Mouse (Mus musculus) C2C12 (cell line): ENCODE results near the gene Limd1. TPM values are rescaled to one million over a fixed set of nuclear protein-coding genes. Genes with fewer than 3 reads are reported as not detected.

Experiments used
- H3K27me3 ChIP-seq: one replicate; pipeline ENCODE4 v1.6.1; 2011; ENCODE audit not compliant: control insufficient read depth, insufficient read depth, insufficient read length
- H3K36me3 ChIP-seq: one replicate; pipeline ENCODE4 v1.6.1; 2011; ENCODE audit not compliant: control insufficient read depth, insufficient read depth
- H3K4me3 ChIP-seq: one replicate; pipeline ENCODE4 v1.5.1; 2011; ENCODE audit warnings: mild to moderate bottlenecking, control low read depth; ENCODE audit not compliant: poor library complexity, insufficient read depth, severe bottlenecking
- H3K79me2 ChIP-seq: one replicate; pipeline ENCODE4 v1.6.1; 2011; ENCODE audit not compliant: control insufficient read depth, insufficient read depth
- H3K79me3 ChIP-seq: one replicate; pipeline ENCODE4 v1.6.1; 2011; ENCODE audit warnings: low read depth, control low read depth
- H3ac ChIP-seq: one replicate; pipeline ENCODE3; 2011; ENCODE audit warnings: low read depth; ENCODE audit not compliant: control insufficient read depth, insufficient read length
- CEBPB ChIP-seq: IDR thresholded peaks from one replicate; pipeline ENCODE4 v1.6.1; 2011; ENCODE audit warnings: low read depth, mild to moderate bottlenecking, control low read depth, moderate library complexity
- CTCF ChIP-seq: IDR thresholded peaks from one replicate; pipeline ENCODE4 v1.5.1; 2011; ENCODE audit not compliant: control insufficient read depth, insufficient read depth, insufficient read length
- FOSL1 ChIP-seq: IDR thresholded peaks from one replicate; pipeline ENCODE4 v1.8.0; 2011; ENCODE audit warnings: mild to moderate bottlenecking, low read length; ENCODE audit not compliant: poor library complexity, insufficient read depth, severe bottlenecking
- MAX ChIP-seq: IDR thresholded peaks from one replicate; pipeline ENCODE4 v1.6.1; 2011; ENCODE audit warnings: mild to moderate bottlenecking, control low read depth
- MYOD1 ChIP-seq: IDR thresholded peaks from one replicate; pipeline ENCODE4 v1.6.1; 2011; ENCODE audit warnings: low read depth; ENCODE audit not compliant: control insufficient read depth, insufficient read length
- MYOG ChIP-seq: IDR thresholded peaks from one replicate; pipeline ENCODE4 v1.6.1; 2011; ENCODE audit not compliant: control insufficient read depth, insufficient read length; ENCODE audit errors: extremely low read depth
- USF1 ChIP-seq: IDR thresholded peaks from one replicate; pipeline ENCODE4 v1.6.1; 2011; ENCODE audit warnings: low read depth, mild to moderate bottlenecking, control low read depth, moderate library complexity
- polyA plus RNA-seq: library from polyadenylated mRNA; unstranded; fragments of >200 nt; fragmentation: generic; extraction: Trizol; gene quantifications from one replicate; pipeline ENCODE4 v1.2.1, GENCODE M21; 2012; ENCODE audit warnings: missing spikeins

Limd1 gene
- polyA plus RNA-seq, 1 experiment, result 20.0 TPM

- Histone ChIP-seq H3K27me3 (no peaks in the 10 kb centered on the region), H3ac (no peak overlapping the region), H3K36me3 (peaks cover 71% of the 10 kb centered on the region), H3K4me3 (no peak overlapping the region), H3K79me3 (no peaks in the 10 kb centered on the region), H3K79me2 (no peaks in the 10 kb centered on the region)
- TF ChIP-seq FOSL1, result no peak
- no peak for TF ChIP-seq CEBPB
These were observed 38.3 kb downstream of the Limd1 start for GRCm38 (mm10) chr9:123516641-123517385.

- Histone ChIP-seq H3K36me3 (peaks cover 50% of the 10 kb centered on the region), H3ac (no peak overlapping the region), H3K79me3 (no peaks in the 10 kb centered on the region), H3K79me2 (no peaks in the 10 kb centered on the region), H3K4me3 (no peak overlapping the region), H3K27me3 (no peaks in the 10 kb centered on the region)
- TF ChIP-seq MYOD1, result peak; percentile 81
- TF ChIP-seq CEBPB, result no peak
- TF ChIP-seq CTCF, result no peak
- no peak for TF ChIP-seq MAX
These were observed 40.7 kb downstream of the Limd1 start for GRCm38 (mm10) chr9:123518969-123519894.

- Histone ChIP-seq H3K36me3 (peaks cover 49% of the 10 kb centered on the region), H3K79me3 (no peaks in the 10 kb centered on the region), H3K4me3 (no peak overlapping the region), H3K27me3 (no peaks in the 10 kb centered on the region), H3K79me2 (no peaks in the 10 kb centered on the region), H3ac (no peak overlapping the region)
- TF ChIP-seq MYOG (no peak), MAX (no peak), USF1 (no peak), CEBPB (no peak), CTCF (no peak), FOSL1 (no peak), MYOD1 (no peak)
These were observed 42.2 kb downstream of the Limd1 start for GRCm38 (mm10) chr9:123520735-123521134.

GRCm38 (mm10) chr9:123523676-123524075 is 45.2 kb downstream of the Limd1 start:
- H3K4me3 ChIP-seq, result no peak overlapping the region
- no peaks in the 10 kb centered on the region for H3K79me3 ChIP-seq
- no peaks in the 10 kb centered on the region for H3K79me2 ChIP-seq
- no peaks in the 10 kb centered on the region for H3K27me3 ChIP-seq
- peaks cover 21% of the 10 kb centered on the region for H3K36me3 ChIP-seq
- TF ChIP-seq CEBPB (no peak), MYOG (no peak), FOSL1 (no peak)
- H3ac ChIP-seq, result no peak overlapping the region

- Histone ChIP-seq H3K79me2 (peaks cover 5% of the 10 kb centered on the region), H3K79me3 (no peaks in the 10 kb centered on the region), H3K36me3 (peaks cover 7% of the 10 kb centered on the region), H3ac (no peak overlapping the region), H3K27me3 (no peaks in the 10 kb centered on the region), H3K4me3 (no peak overlapping the region)
- TF ChIP-seq MAX (no peak), CTCF (no peak), MYOG (no peak), CEBPB (no peak), USF1 (no peak), MYOD1 (no peak), FOSL1 (no peak)
These were observed 46.6 kb downstream of the Limd1 start for GRCm38 (mm10) chr9:123525095-123525494.

GRCm38 (mm10) chr9:123526502-123526901 is 48.0 kb downstream of the Limd1 start:
- TF ChIP-seq MYOG (no peak), CTCF (no peak), FOSL1 (no peak), MAX (no peak), CEBPB (no peak), MYOD1 (no peak), USF1 (no peak)
- Histone ChIP-seq H3K79me2 (peaks cover 19% of the 10 kb centered on the region), H3K36me3 (no peaks in the 10 kb centered on the region), H3K27me3 (no peaks in the 10 kb centered on the region), H3K4me3 (no peak overlapping the region), H3K79me3 (peaks cover 11% of the 10 kb centered on the region), H3ac (no peak overlapping the region)
